Mouse (Mus musculus) G1E (cell line): ENCODE data around the gene Cbx6.

ENCODE experiments used
- GATA1 ChIP-seq: IDR thresholded peaks from 2 replicates; pipeline ENCODE4 v1.6.1; 2012; ENCODE audit warnings: borderline replicate concordance, low read length, inconsistent platforms, mixed read lengths
- TAL1 ChIP-seq: conservative IDR thresholded peaks from 2 replicates; pipeline ENCODE4 v1.6.1; 2012; ENCODE audit warnings: low read depth, low read length, inconsistent platforms, mixed read lengths

GRCm38 (mm10) chr15:79797096-79797495 lies 37.4 kb downstream of the Cbx6 start:
- TF ChIP-seq TAL1 (no peak), GATA1 (no peak)
